Mouse (Mus musculus) stomach, postnatal 0 days (tissue): ENCODE measurements around the gene Itga1.

Experiments
- CTCF ChIP-seq: IDR thresholded peaks from 2 replicates; pipeline ENCODE4 v1.5.1; 2016; ENCODE audit warnings: antibody characterized with exemption, low read depth, mild to moderate bottlenecking, moderate library complexity
- EP300 ChIP-seq: optimal IDR thresholded peaks from 2 replicates; pipeline ENCODE3; 2016; ENCODE audit warnings: antibody characterized with exemption

GRCm38 (mm10) chr13:115031177-115032000, 70.4 kb downstream of the Itga1 start:
- TF ChIP-seq CTCF (no peak), EP300 (no peak)
